Mouse (Mus musculus): ENCODE measurements at regions not wholly inside any gene's neighbourhood (a gene's known extent, or its start where the extent isn't known, plus 50 kb on each side); places are given as distances from the start of the nearest gene placed in this dataset.

DNA sequence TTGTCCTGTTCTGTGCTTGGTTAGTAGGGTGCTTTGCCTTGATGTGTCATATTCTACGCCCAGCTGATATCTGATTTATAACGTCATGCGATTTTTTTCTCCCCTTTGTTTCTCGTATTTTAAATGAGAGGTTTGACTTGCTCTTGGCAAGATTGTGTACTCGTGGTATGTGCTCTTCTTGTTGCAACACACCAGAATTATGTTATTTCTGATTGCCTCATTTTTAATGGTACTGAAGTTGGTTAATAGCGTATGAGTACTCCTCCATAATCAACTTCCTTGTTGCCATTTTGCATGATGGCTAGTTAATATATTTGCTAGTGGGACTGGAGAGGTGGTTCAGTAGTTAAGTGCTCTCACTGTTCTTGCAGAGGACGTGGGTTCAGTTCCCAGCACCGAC, 180.1 kb upstream of the Cdkn2b start:
- H3K4me3 ChIP-seq (replicated peaks; ENCODE audit: insufficient read depth, low read depth, low read length), result no peak overlapping the region
- DNase-seq, result no peak
- no peak overlapping the region for H3K27ac ChIP-seq (ENCODE audit: insufficient read depth, low read length)
- 82% methylated on average over 8 of the region's 8 CpGs for WGBS
- H3K27me3 ChIP-seq (ENCODE audit: control insufficient read depth, insufficient read depth, low read length), result no peaks in the 10 kb centered on the region
- no peaks in the 10 kb centered on the region for H3K4me1 ChIP-seq (ENCODE audit: control insufficient read depth, insufficient read depth, low read length)
- no peak for TF ChIP-seq POLR2A (IDR thresholded peaks at IDR 0.05; ENCODE audit: borderline replicate concordance, insufficient read depth, low read length)
- no peak for TF ChIP-seq CTCF (IDR thresholded peaks at IDR 0.05; ENCODE audit: borderline replicate concordance, insufficient read depth, low read depth, low read length)

DNA sequence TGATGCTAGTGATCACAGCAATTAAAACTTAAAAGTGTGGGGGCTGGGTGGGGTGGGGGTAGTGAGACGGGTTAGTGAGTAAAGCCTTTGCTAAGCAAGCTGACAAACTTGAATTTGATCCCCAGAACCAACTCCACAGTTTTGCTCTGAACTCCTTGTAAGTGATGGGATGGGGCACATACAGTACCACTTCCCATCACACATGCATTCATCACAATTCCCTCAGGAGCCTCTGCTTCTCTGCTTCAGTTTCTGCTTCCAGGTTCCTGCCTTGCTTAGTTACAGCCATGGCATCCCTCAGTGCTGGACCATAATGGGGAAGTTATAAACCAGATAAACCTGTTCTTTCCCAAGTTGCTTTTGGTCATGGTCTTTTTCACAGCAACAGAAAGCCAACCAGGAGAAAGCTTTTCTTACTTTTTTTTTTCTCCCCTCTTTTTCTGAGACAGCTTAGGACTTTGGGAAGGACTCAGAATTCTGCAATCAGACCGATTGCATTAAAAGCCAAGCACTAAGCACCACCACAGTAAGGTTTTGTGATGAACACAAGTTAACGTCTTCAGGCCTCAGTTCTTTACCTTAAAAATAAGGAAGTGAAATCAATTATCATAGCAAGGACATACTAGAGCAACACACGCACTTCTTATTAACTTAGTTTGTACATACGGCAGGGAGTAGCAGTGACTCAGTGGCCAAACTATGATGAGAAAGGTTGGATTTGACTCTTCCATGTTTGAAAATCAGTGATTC, 176.8 kb upstream of the Cdkn2b start:
- 89% methylated on average over 5 of the region's 5 CpGs for WGBS
- Histone ChIP-seq H3K27me3 (ENCODE audit: control insufficient read depth, insufficient read depth, low read length) (no peaks in the 10 kb centered on the region), H3K4me3 (replicated peaks; ENCODE audit: insufficient read depth, low read depth, low read length) (no peak overlapping the region), H3K27ac (ENCODE audit: insufficient read depth, low read length) (no peak overlapping the region), H3K4me1 (ENCODE audit: control insufficient read depth, insufficient read depth, low read length) (no peaks in the 10 kb centered on the region)
- no peak for DNase-seq
- TF ChIP-seq CTCF (IDR thresholded peaks at IDR 0.05; ENCODE audit: borderline replicate concordance, insufficient read depth, low read depth, low read length), result no peak
- no peak for TF ChIP-seq POLR2A (IDR thresholded peaks at IDR 0.05; ENCODE audit: borderline replicate concordance, insufficient read depth, low read length)

- TF ChIP-seq POLR2A (IDR thresholded peaks at IDR 0.05; ENCODE audit: borderline replicate concordance, insufficient read depth, low read length) (no peak), CTCF (IDR thresholded peaks at IDR 0.05; ENCODE audit: borderline replicate concordance, insufficient read depth, low read depth, low read length) (no peak)
- WGBS, result 89% methylated on average over 4 of the region's 4 CpGs
- Histone ChIP-seq H3K4me3 (replicated peaks; ENCODE audit: insufficient read depth, low read depth, low read length) (no peak overlapping the region), H3K27ac (ENCODE audit: insufficient read depth, low read length) (no peak overlapping the region), H3K4me1 (ENCODE audit: control insufficient read depth, insufficient read depth, low read length) (no peaks in the 10 kb centered on the region), H3K27me3 (ENCODE audit: control insufficient read depth, insufficient read depth, low read length) (no peaks in the 10 kb centered on the region)
- DNase-seq, result no peak
Measured at GRCm38 (mm10) chr4:89486963-89487362, 176.1 kb upstream of the Cdkn2b start.

- Histone ChIP-seq H3K27me3 (ENCODE audit: control insufficient read depth, insufficient read depth, low read length) (no peaks in the 10 kb centered on the region), H3K4me3 (replicated peaks; ENCODE audit: insufficient read depth, low read depth, low read length) (no peak overlapping the region), H3K4me1 (ENCODE audit: control insufficient read depth, insufficient read depth, low read length) (no peaks in the 10 kb centered on the region), H3K27ac (ENCODE audit: insufficient read depth, low read length) (no peak overlapping the region)
- no peak for TF ChIP-seq CTCF (IDR thresholded peaks at IDR 0.05; ENCODE audit: borderline replicate concordance, insufficient read depth, low read depth, low read length)
- no peak for TF ChIP-seq POLR2A (IDR thresholded peaks at IDR 0.05; ENCODE audit: borderline replicate concordance, insufficient read depth, low read length)
- 58% methylated on average over 11 of the region's 11 CpGs for WGBS
- no peak for DNase-seq
Measured at GRCm38 (mm10) chr4:89485981-89486531, 175.2 kb upstream of the Cdkn2b start.

GRCm38 (mm10) chr4:89478646-89479237, 167.9 kb upstream of the Cdkn2b start:
- Histone ChIP-seq H3K27ac (ENCODE audit: insufficient read depth, low read length) (no peak overlapping the region), H3K4me3 (replicated peaks; ENCODE audit: insufficient read depth, low read depth, low read length) (no peak overlapping the region), H3K4me1 (ENCODE audit: control insufficient read depth, insufficient read depth, low read length) (no peaks in the 10 kb centered on the region), H3K27me3 (ENCODE audit: control insufficient read depth, insufficient read depth, low read length) (no peaks in the 10 kb centered on the region)
- WGBS, result 87% methylated on average over 12 of the region's 12 CpGs
- no peak for DNase-seq
- TF ChIP-seq CTCF (IDR thresholded peaks at IDR 0.05; ENCODE audit: borderline replicate concordance, insufficient read depth, low read depth, low read length), result no peak

DNA sequence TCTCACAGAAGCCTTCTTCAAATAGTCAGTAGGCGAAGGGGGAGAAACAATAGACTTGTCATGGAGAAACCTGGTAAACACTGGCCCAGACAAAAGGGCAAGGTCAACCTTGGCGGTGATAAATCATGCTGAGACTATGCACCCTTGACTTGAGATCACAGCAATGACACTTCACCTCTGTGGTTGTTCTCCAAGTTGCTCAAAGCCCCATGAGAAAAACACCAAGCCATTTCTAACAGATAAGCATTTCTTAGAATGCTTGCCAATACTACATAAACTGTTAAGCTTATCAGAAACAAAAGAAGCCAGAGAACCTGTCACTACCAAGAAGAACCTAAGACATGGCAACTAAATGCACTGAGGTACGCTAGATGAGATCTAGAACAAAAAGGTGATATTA, 165.0 kb upstream of the Cdkn2b start:
- 78% methylated on average over 3 of the region's 3 CpGs for WGBS
- TF ChIP-seq POLR2A (IDR thresholded peaks at IDR 0.05; ENCODE audit: borderline replicate concordance, insufficient read depth, low read length) (no peak), CTCF (IDR thresholded peaks at IDR 0.05; ENCODE audit: borderline replicate concordance, insufficient read depth, low read depth, low read length) (no peak)
- no peak overlapping the region for H3K4me3 ChIP-seq (replicated peaks; ENCODE audit: insufficient read depth, low read depth, low read length)

GRCm38 (mm10) chr4:89474836-89475541, 164.2 kb upstream of the Cdkn2b start:
- 76% methylated on average over 7 of the region's 7 CpGs for WGBS
- Histone ChIP-seq H3K27me3 (ENCODE audit: control insufficient read depth, insufficient read depth, low read length) (no peaks in the 10 kb centered on the region), H3K4me1 (ENCODE audit: control insufficient read depth, insufficient read depth, low read length) (no peaks in the 10 kb centered on the region), H3K4me3 (replicated peaks; ENCODE audit: insufficient read depth, low read depth, low read length) (no peak overlapping the region), H3K27ac (ENCODE audit: insufficient read depth, low read length) (no peak overlapping the region)
- DNase-seq, result no peak
- TF ChIP-seq CTCF (IDR thresholded peaks at IDR 0.05; ENCODE audit: borderline replicate concordance, insufficient read depth, low read depth, low read length) (no peak), POLR2A (IDR thresholded peaks at IDR 0.05; ENCODE audit: borderline replicate concordance, insufficient read depth, low read length) (no peak)

More for the DNA sequence above, 165.0 kb upstream of the Cdkn2b start:
- no peak overlapping the region for H3K27ac ChIP-seq (ENCODE audit: insufficient read depth, low read length)
- H3K27me3 ChIP-seq (ENCODE audit: control insufficient read depth, insufficient read depth, low read length), result no peaks in the 10 kb centered on the region
- H3K4me1 ChIP-seq (ENCODE audit: control insufficient read depth, insufficient read depth, low read length), result no peaks in the 10 kb centered on the region
- no peak for DNase-seq

Measured in cerebellum, adult 2 months (tissue).